Mouse (Mus musculus): ENCODE data around the gene Vhl.

Gene Vhl

GRCm38 (mm10) chr6:113623941-113624751, at the start of gene Vhl:
Gene Vhl (plus strand): TSS chr6:113623959.
- DNase-seq (ENCODE audit: inconsistent ontology term), result peak; percentile 91

- no peak for DNase-seq (ENCODE audit: inconsistent ontology term)
Measured at GRCm38 (mm10) chr6:113576044-113576443, 47.7 kb upstream of the Vhl start.

GRCm38 (mm10) chr6:113579306-113579705, 44.5 kb upstream of the Vhl start:
- no peak for DNase-seq (ENCODE audit: inconsistent ontology term)

DNA sequence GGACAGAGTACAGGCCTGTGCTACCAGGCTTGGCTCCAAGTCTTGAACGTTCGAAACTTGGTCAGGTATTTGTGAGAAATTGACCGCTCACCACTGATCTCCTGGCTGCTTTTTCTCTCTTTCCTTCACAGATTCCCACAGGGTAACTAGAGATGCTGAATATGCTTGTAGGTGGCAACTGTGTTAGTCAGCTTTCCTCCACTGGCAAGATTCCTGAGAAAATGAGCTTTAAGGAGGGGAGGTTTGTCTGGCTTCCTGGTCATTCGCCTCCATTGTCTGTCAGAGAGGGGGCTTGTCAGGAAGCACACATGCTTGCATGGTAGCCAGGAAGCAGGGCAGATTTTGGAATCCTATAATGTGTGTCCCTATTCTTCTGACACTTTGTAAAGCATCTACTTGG, 40.7 kb upstream of the Vhl start:
- no peak for DNase-seq (ENCODE audit: inconsistent ontology term)

DNA sequence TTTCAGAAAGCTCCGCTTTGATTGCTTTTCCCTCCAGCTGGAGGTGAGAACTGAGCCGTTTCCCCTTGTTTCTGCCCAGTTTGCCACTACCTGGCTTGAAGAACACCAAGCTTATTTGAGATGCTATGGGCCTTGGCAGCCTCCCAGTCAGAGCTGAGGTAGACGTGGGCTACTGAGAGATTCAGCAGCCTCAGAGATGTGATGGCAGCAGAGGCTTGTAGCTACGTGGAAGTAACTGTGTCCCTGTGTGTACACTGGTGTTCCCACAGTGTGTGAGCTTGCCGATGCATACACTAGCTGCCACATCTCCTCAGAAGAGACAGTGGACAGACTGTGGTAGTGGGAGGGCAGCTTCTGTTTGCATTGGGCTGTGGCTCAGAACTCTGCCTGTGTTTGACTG, 38.7 kb upstream of the Vhl start:
- DNase-seq (ENCODE audit: inconsistent ontology term), result no peak

DNA sequence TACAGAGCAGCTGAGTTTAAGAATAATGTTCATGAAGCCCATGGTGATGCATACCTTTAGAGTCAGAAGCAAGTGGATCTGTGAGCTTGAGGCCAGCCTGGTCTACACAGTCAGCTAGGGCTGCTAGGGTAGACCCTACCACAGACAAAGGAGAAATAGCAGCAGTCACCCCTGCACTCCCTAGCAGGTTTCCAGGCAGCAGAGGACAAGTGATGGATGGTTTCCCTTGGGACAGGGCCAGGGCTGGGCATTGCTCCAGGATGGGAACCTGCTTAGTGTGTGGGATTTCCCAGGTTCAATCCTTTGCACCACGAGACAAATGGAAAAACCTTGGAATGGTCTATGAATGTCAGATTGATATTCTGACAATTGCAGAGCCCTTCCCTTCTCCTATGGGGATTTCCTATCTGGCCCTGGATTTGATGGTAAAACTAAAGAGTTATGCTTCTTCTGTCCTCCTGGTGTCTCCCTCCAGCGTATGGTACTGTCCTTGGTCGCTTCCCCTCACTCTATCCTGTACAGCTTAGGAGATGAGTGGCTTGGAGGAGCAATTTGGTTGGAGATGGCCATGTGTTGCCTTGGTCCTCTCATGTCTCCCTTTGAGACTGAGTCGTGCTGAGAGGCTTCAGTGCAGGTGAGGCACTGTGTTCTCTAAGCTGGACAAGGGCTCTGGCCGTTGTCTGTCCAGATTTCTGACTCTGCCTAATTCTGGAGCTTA, 37.1 kb upstream of the Vhl start:
- DNase-seq (ENCODE audit: inconsistent ontology term), result peak; percentile 28

GRCm38 (mm10) chr6:113592637-113593036, 31.1 kb upstream of the Vhl start:
- DNase-seq (ENCODE audit: inconsistent ontology term), result no peak

- DNase-seq (ENCODE audit: inconsistent ontology term), result no peak
Measured at GRCm38 (mm10) chr6:113597945-113598344, 25.8 kb upstream of the Vhl start.

GRCm38 (mm10) chr6:113599833-113600232, 23.9 kb upstream of the Vhl start:
- DNase-seq (ENCODE audit: inconsistent ontology term), result no peak

GRCm38 (mm10) chr6:113600543-113601139, 23.1 kb upstream of the Vhl start, which contains the start of gene Fancd2os:
Gene Fancd2os (minus strand): TSS chr6:113600715.
- no peak for DNase-seq (ENCODE audit: inconsistent ontology term)

DNA sequence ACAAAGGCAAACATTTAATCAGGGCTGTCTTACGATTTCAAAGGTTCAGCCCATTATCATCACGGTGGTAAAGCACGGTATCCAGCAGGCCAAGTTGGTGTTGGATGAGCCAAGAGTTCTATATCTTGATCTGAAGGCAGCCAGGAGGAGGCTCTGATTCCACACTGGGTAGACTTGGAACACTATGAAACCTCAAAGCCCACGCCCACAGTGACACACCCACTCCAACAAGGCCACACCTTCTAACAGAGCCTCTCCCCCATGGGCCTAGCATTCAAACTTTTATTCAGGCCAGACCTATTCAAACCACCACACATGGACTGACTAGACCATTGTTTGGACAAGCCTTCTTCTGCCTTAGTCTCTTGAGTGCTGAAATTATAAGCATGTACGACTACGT, 20.9 kb upstream of the Vhl start:
- no peak for DNase-seq (ENCODE audit: inconsistent ontology term)

- DNase-seq (ENCODE audit: inconsistent ontology term), result peak; percentile 6
Measured at GRCm38 (mm10) chr6:113603993-113604392, 19.8 kb upstream of the Vhl start.

DNA sequence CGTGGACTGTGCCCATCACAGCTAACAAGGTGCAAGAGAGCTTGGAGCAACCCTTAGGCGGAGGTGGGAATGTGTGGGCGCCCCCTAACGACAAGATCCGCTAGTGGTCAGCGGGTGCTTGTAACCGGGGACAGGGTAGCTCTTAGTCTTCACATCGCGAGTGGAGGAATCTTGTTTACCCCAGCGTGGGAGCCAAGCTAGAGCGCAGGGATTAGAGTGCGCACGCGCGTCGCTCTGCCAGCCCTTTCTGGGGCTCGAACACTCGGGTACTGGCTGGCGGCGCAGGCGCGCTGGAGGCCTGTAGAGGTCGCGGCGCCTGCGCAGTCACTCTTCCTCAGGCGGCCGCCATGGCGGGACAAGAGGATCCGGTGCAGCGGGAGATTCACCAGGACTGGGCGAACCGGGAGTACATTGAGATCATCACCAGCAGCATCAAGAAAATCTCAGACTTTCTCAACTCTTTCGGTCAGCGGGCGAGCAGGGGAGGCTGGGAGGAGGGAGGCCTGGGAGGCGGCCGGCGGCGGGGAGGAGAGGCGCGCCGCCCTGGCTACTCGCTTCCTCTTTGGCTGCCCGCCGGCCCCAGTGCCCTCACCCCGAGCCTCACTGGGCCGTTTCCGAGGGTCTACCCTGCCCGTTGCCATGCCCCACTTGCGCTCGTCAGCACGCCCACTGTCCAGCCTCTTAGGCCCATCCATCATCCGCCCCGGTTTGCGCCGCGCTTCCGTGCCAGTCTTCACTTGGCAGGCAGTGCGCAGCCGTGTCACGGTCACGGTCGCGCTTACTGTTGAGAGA, 19.1 kb upstream of the Vhl start, which contains the start of gene Brk1:
TSS of gene Brk1 (plus strand) at position 341 of the 792 bp plus-strand sequence.
- DNase-seq (ENCODE audit: inconsistent ontology term), result peak; percentile 85

DNA sequence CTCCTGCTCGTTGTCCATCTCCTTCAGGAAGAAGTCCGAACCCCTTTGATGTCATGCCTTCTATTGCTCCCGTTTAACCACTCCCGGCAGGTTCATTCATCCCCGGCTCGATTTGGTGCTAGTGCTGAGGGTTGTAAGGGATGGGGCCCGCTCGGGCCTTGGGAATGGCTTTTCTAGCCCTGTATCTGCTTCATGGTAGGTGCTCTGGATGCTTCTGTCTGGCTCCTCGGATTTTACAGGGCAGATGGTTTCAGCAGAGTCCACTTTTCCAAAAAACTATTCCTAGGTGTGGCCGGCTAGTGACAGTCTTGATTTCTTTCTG, 18.6 kb upstream of the Vhl start:
- DNase-seq (ENCODE audit: inconsistent ontology term), result no peak

DNA sequence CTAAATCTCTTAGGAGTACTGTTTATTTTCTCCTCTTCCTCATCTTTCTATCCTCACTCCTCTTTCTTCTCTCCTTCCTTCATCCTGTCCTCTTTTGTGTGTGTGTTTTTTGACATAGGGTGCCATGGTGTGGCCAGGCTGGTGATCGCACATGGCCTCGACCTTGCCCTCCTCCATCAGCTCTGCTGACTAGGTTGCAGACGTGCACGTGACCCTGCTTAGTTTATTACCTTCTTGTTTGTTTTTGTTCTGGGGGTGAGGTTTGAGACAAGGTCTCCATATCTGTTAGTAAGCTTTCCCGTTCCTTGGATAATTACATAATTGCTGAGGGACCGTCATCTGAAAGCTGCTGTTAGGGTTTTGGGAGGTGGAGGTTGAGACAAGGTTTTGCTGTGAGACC, 14.9 kb upstream of the Vhl start:
- no peak for DNase-seq (ENCODE audit: inconsistent ontology term)

DNA sequence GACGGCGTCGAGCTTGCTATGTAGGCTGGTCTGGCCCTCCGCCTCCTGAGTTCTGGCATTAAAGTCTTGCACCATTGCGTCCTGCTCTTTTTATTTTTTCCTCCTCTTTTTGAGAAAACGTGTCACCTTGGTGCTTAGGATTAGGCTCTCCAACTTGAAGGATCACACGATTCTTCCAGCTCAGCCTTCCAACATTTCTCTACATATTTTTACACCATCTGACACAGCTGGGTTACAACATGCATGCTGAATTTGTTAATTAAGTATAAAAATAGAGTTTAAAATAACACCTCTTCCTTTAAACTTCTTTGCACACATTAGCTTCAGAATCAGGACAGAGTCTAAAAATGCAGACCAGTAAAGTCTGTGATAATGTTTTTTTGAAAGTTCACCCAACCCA, 14.5 kb upstream of the Vhl start:
- no peak for DNase-seq (ENCODE audit: inconsistent ontology term)

DNA sequence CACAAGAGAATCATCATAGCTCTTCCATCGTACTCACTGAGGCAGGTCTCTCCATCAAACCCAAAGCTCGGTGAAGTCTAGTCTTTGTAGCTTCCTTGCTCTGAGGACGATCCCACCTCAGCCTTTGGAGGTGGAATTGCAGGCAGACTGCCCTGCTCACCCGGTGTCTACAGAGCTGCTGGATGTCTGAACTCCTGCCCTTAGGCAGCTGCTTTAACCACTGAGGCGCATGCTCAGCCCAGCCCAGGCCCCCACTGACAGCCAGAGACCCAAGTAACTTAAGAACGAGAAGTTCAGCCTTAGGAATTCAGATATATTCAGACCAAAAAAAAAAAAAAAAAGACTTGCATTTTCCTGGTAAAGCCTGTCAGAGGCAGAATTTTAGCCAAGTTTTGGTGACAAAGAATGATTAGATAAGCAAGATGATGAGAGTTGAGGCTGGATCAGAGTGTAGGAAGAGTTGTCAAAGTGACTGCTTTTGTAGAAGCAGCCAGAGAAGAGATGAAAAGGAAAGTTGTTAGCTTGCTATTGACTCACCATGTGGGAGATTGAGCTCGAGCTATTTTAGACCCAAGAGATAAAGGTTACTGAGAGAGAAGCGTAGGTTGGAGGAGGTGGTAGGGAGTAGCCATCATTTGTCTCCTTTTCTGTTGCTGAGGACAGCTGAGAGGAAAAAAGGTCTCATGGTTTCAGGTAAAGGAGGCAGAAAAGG, 11.3 kb upstream of the Vhl start:
- DNase-seq (ENCODE audit: inconsistent ontology term), result no peak

DNA sequence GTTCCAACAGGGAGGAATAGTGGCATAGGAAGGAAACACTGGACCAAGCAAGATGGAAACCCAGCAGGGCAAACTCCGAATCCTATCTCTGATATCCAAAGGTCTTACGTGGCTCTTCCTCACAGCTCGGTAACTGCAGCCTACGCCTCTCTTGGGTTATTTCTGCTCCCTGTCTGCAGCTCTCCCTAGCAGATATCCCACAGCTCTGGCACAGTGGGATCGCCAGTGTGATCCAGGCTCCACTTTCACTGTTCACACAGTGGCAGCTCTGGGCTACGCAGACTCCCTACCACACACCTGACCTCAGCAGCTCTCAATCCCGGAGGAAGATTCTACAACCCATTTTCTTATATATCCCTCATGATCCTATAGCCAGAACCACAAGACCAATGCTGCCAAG, 9.6 kb upstream of the Vhl start:
- no peak for DNase-seq (ENCODE audit: inconsistent ontology term)

DNA sequence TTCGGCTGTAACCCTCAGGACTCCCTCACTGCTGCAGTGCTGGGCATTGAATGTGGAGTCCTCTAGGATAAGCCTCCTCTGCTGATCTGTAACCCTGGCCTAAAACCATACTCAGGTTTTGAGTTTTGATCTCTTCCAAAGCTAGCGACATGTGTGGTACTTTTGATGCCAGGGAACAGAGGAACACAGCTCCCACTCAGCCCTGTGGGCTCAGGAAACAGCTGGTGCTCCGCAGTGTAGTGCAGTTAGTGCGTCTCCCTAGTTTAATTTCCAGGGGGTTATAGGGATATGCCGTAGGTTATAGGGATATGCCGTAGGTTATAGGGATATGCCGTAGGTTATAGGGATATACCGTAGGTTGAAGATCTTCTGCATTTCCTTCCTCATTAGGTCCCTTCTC, 8.8 kb upstream of the Vhl start:
- no peak for DNase-seq (ENCODE audit: inconsistent ontology term)

DNA sequence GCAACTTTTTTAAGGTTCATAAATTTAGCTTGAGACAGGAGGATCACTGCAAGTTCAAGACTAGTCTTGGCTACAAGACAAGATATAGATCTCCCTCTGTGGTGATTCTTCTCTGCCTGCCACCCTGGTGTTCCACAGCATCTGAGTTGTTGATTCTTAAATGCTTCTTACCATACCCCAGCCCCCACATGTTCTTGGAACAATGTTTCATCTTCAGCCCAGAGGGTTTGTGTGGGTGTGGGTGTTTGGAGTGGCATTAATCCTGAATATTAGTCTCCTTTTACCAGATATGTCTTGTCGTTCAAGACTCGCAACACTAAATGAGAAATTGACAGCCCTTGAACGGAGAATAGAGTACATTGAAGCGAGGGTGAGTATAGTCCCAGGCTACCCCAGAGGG, 8.3 kb upstream of the Vhl start:
- DNase-seq (ENCODE audit: inconsistent ontology term), result no peak

DNA sequence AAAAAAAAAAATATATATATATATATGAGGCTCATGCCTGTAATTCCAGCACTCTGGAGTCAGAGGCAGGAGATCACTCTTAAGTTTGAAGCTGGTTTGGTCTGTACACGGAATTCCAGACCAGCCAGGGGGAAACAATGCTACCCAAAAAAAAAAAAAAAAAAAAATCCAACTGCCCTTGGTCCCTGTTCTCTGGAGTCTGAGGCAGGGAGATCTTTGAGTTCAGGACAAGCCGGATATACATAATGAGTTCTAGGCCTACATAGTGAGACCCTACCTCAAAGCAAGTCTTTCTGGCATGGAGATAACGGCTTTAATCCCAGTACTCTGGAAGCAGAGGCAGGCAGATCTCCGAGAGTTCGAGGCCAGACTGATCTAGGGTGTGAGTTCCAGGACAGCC, 373 bp upstream of the Vhl start:
- DNase-seq (ENCODE audit: inconsistent ontology term), result no peak

All from Muller cell, postnatal 12 days (primary cell).